Mouse (Mus musculus): ENCODE results near the gene Calm5. TPM values are rescaled to one million over a fixed set of nuclear protein-coding genes. Genes with fewer than 3 reads are reported as not detected.

Gene Calm5
- total RNA-seq, 1 experiment = not detected

Other genes starting within 250 kb of the Calm5 start
- 33.1 and 34.9 TPM in 2 replicates for gene Fam208b, start 243.1 kb upstream of the Calm5 start, total RNA-seq (2012; rRNA removed)
- 2.3 and 3.0 TPM in 2 replicates for gene Asb13, start 220.1 kb upstream of the Calm5 start, total RNA-seq (2012; rRNA removed)
- not detected in 2 replicates for gene Calml3, start 49.9 kb upstream of the Calm5 start, total RNA-seq (2012; rRNA removed)
- not detected in 2 replicates for gene Calm4, start 16.4 kb upstream of the Calm5 start, total RNA-seq (2012; rRNA removed)
- 17.4 and 21.1 TPM in 2 replicates for gene Net1, start 64.0 kb downstream of the Calm5 start, total RNA-seq (2012; rRNA removed)
- not detected in 2 replicates for gene Tubal3, start 64.1 kb downstream of the Calm5 start, total RNA-seq (2012; rRNA removed)
- not detected in 2 replicates for gene Ucn3, start 91.2 kb downstream of the Calm5 start, total RNA-seq (2012; rRNA removed)
- 0.40 TPM in 1 of 2 replicates, not detected in the other for gene Akr1c14, start 194.8 kb downstream of the Calm5 start, total RNA-seq (2012; rRNA removed)